Mouse (Mus musculus): ENCODE results near the gene Ccn1. TPM values are rescaled to one million over a fixed set of nuclear protein-coding genes. Genes with fewer than 3 reads are reported as not detected.

The Ccn1 gene
- polyA plus RNA-seq, 1 experiment, result 8.1 TPM

DNA sequence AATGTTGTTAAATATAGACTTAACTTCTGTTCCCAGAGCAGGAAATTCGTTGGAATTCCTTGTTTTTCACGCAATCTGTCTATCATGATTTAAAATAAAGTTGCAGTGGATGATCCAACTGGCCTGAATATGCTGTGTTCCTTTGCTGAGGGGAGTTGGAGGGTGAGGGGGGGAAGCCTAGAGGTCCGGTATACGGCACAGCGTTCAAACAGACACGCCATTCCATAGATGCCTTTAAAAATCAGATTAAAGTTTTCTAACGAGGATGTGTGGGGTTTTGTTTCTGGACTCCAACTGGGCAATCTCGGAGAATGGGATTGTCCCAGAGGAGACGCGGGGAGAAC, 2.2 kb upstream of the Ccn1 start:
- H3K4me1 ChIP-seq (replicated peaks; ENCODE audit: control insufficient read depth, insufficient read depth, low read length), result no peaks in the 10 kb centered on the region
- no peak for TF ChIP-seq POLR2A (IDR thresholded peaks at IDR 0.05; ENCODE audit: control insufficient read depth, extremely low read depth, insufficient read depth, low read length, poor library complexity)
- no peak overlapping the region for H3K4me3 ChIP-seq (ENCODE audit: control insufficient read depth, insufficient read depth, low read length)
- DNase-seq, result no peak
- no peak overlapping the region for H3K27ac ChIP-seq (ENCODE audit: control insufficient read depth, insufficient read depth, low read length)
- no peaks in the 10 kb centered on the region for H3K36me3 ChIP-seq (ENCODE audit: control insufficient read depth, insufficient read depth, low read length)
- peaks cover 22% of the 10 kb centered on the region for H3K27me3 ChIP-seq (ENCODE audit: control insufficient read depth, insufficient read depth, low read length)
- WGBS, result 23% methylated on average over 10 of the region's 10 CpGs

DNA sequence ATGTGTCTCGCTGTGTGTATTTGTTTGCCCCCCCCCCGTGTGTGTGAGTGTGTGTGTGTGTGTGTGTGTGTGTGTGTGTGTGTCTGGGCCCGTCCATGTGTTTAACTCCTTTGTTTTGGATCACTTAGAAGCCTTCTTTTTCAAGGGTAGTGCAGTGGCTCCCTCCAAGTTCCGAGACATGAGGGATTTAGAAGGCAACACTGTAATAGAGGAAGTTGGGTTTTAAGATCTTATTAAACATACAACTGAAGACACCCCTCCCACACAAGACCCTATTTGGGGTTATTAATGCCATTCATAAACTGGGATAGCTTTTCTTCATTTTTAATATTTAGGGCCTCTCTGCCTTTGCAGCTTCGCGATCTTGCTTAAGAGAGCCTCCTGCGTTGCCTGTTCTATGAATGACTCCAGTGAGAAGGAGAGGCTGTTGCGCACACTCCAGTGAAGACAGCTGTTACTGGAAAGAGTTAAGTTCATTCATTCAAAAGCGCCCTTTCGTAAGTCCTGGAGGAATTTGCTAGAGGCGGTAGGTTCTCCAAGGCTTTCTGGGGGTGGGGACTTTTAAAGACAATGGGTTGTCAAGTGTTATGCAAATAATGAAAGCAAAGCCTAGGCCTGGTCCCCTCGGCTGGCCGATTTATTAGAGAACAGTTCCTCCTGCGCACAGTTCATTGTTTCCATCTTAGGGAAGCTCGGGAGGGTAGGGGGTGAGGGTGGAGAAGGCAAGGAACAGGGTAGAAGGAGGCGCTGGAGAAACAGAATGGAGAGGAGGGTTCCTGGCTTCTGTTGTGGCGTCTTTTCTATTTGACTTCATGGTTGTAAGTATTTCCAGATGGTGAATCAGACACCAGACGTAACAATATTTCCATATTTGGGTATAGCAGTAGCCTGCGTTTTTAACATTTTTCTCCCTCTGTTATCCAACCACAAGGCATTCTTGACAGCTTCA, 1.5 kb upstream of the Ccn1 start:
- H3K4me3 ChIP-seq (ENCODE audit: control insufficient read depth, insufficient read depth, low read length), result no peak overlapping the region
- no peaks in the 10 kb centered on the region for H3K36me3 ChIP-seq (ENCODE audit: control insufficient read depth, insufficient read depth, low read length)
- no peak overlapping the region for H3K27ac ChIP-seq (ENCODE audit: control insufficient read depth, insufficient read depth, low read length)
- no peak for DNase-seq
- TF ChIP-seq POLR2A (IDR thresholded peaks at IDR 0.05; ENCODE audit: control insufficient read depth, extremely low read depth, insufficient read depth, low read length, poor library complexity) (no peak), CTCF (IDR thresholded peaks at IDR 0.05; ENCODE audit: borderline replicate concordance, control insufficient read depth, extremely low read depth, insufficient read depth, low read length, poor library complexity) (no peak)
- H3K4me1 ChIP-seq (replicated peaks; ENCODE audit: control insufficient read depth, insufficient read depth, low read length), result no peaks in the 10 kb centered on the region
- 17% methylated on average over 19 of the region's 19 CpGs for WGBS
- H3K27me3 ChIP-seq (ENCODE audit: control insufficient read depth, insufficient read depth, low read length), result peaks cover 22% of the 10 kb centered on the region

DNA sequence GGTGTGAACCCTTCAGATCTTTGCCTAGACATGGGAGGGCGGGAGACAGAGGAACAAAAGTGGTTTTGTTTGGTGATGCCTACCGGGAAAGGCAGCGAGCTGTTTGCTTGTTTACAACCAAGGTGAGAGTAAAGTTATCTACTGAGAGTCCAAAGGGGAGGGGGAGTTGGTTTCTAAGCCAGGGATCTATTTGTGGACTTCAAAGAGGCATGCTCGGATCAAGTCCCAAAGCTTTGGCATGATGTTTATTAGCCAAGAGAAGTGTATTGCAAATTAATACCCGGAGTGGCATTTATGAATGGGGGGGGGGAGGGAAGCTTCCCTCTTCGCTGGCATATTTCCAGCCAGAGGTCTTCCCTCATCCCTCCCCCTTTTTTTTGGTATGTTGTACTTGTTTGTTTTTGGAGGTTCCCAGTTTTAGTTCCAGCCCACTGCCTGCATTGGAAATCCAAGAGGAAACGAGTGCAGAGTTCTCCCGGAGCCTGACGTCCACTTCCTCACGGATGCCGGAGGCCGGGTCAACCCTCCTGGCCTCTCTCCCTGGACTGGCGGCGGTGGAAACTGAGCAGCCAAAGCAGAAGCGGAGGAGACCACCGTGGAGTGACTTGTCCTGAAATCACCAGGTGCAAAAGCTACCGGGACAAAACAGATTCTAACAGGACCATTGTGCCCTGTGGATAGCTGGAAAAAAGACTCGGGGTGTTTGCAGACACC, 674 bp upstream of the Ccn1 start:
- WGBS, result 6% methylated on average over 18 of the region's 18 CpGs
- no peaks in the 10 kb centered on the region for H3K4me1 ChIP-seq (replicated peaks; ENCODE audit: control insufficient read depth, insufficient read depth, low read length)
- H3K27me3 ChIP-seq (ENCODE audit: control insufficient read depth, insufficient read depth, low read length), result peaks cover 22% of the 10 kb centered on the region
- no peak overlapping the region for H3K27ac ChIP-seq (ENCODE audit: control insufficient read depth, insufficient read depth, low read length)
- no peak overlapping the region; the same call in 1 of the 2 replicates for H3K4me3 ChIP-seq (ENCODE audit: control insufficient read depth, insufficient read depth, low read length)
- H3K36me3 ChIP-seq (ENCODE audit: control insufficient read depth, insufficient read depth, low read length), result no peaks in the 10 kb centered on the region
- no peak for DNase-seq
- TF ChIP-seq POLR2A (IDR thresholded peaks at IDR 0.05; ENCODE audit: control insufficient read depth, extremely low read depth, insufficient read depth, low read length, poor library complexity), result no peak
- TF ChIP-seq CTCF (IDR thresholded peaks at IDR 0.05; ENCODE audit: borderline replicate concordance, control insufficient read depth, extremely low read depth, insufficient read depth, low read length, poor library complexity), result no peak

DNA sequence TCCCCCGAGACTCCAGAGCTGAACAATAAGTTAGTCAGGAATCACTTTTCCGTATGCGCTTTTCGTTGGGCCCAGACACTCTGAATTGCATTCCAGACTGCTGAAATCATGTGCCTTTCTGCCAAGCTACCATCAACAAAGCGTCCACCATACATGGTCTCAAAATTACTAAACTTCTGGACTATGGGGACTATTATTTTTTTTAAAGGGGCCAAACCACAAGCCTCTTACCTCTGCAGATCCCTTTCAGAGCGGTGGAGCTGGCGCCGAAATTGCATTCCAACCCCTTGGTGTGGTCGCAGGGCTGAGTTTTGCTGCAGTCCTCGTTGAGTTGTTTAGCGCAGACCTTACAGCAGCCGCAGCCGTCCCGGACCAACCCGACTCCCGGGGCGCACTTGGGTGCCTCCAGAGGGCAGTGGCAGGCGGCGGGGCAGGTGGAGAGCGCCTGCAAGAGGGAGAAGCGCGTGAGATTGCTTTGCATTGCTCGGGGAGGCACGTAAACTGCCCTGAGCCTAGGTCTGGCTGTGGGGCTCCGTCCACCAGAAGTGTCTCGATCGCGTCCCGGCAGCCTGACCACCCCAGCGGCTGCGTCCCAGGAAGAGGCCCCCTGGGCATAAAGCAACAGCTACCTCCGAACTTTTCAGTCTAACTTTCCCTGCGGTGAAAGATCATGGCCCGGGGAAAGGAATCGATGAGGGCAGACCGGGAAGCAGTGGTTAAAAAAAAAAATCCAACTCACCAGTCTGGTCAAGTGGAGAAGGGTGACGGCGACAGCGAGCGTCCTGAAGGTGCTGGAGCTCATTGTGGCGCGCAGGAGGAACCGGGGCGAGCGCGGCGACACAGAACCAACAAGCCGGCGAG, 560 bp downstream of the Ccn1 start:
- DNase-seq, result no peak
- 3% methylated on average over 49 of the region's 49 CpGs for WGBS
- no peaks in the 10 kb centered on the region for H3K4me1 ChIP-seq (replicated peaks; ENCODE audit: control insufficient read depth, insufficient read depth, low read length)
- no peak overlapping the region for H3K27ac ChIP-seq (ENCODE audit: control insufficient read depth, insufficient read depth, low read length)
- TF ChIP-seq POLR2A (IDR thresholded peaks at IDR 0.05; ENCODE audit: control insufficient read depth, extremely low read depth, insufficient read depth, low read length, poor library complexity), result no peak
- TF ChIP-seq CTCF (IDR thresholded peaks at IDR 0.05; ENCODE audit: borderline replicate concordance, control insufficient read depth, extremely low read depth, insufficient read depth, low read length, poor library complexity), result no peak
- peaks cover 22% of the 10 kb centered on the region for H3K27me3 ChIP-seq (ENCODE audit: control insufficient read depth, insufficient read depth, low read length)
- no peaks in the 10 kb centered on the region for H3K36me3 ChIP-seq (ENCODE audit: control insufficient read depth, insufficient read depth, low read length)
- H3K4me3 ChIP-seq (ENCODE audit: control insufficient read depth, insufficient read depth, low read length), result peak overlapping the region; percentile 31

DNA sequence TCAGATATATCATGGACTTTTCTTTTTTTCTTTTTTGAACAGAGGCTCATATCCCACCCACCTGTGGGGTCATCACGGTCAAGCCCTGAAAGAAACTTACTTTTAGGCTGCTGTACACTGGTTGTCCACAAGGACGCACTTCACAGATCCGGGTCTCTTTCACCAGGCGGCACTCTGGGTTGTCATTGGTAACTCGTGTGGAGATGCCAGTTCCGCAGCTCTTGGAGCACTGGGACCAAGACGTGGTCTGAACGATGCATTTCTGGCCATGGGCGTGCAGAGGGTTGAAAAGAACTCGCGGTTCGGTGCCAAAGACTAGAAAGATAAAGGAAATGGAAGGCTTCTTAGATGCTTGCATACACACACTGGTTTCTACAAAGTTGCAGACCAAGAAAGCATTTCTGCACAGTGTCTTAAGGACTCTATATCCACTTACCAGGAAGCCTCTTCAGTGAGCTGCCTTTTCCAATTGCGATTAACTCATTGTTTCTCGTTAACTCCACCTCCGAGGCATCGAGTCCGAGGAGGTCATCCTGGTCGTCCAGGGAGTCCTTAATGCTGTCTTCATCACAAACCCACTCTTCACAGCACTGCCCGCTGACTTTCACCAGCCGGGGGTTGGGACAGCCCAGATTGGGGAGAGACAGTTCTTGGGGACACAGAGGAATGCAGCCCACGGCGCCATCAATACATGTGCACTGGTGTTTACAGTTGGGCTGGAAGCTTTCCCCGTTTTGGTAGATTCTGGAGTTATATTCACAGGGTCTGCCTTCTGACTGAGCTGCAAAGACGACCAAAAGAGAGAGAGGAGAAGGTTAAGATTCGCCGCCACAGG, 1.5 kb downstream of the Ccn1 start:
- 23% methylated on average over 26 of the region's 26 CpGs for WGBS
- H3K27ac ChIP-seq (ENCODE audit: control insufficient read depth, insufficient read depth, low read length), result no peak overlapping the region
- H3K36me3 ChIP-seq (ENCODE audit: control insufficient read depth, insufficient read depth, low read length), result no peaks in the 10 kb centered on the region
- H3K27me3 ChIP-seq (ENCODE audit: control insufficient read depth, insufficient read depth, low read length), result peaks cover 20% of the 10 kb centered on the region
- no peaks in the 10 kb centered on the region for H3K4me1 ChIP-seq (replicated peaks; ENCODE audit: control insufficient read depth, insufficient read depth, low read length)
- DNase-seq, result no peak
- no peak overlapping the region for H3K4me3 ChIP-seq (ENCODE audit: control insufficient read depth, insufficient read depth, low read length)
- TF ChIP-seq POLR2A (IDR thresholded peaks at IDR 0.05; ENCODE audit: control insufficient read depth, extremely low read depth, insufficient read depth, low read length, poor library complexity), result no peak
- TF ChIP-seq CTCF (IDR thresholded peaks at IDR 0.05; ENCODE audit: borderline replicate concordance, control insufficient read depth, extremely low read depth, insufficient read depth, low read length, poor library complexity), result no peak

All from thymus, adult 2 months (tissue).